Mouse (Mus musculus) E14TG2a.4 (cell line): ENCODE data around the gene Prpf40a.

Experiments used
- CTCF ChIP-seq: conservative IDR thresholded peaks from 2 replicates; pipeline ENCODE4 v1.5.1; 2014; ENCODE audit warnings: low read length
- NANOG ChIP-seq: IDR thresholded peaks from 2 replicates; pipeline ENCODE4 v1.6.1; 2014; ENCODE audit warnings: borderline replicate concordance, low read length, mixed read lengths
- POU5F1 ChIP-seq: IDR thresholded peaks from 2 replicates; pipeline ENCODE4 v1.6.1; 2014; ENCODE audit warnings: low read length, borderline replicate concordance

GRCm38 (mm10) chr2:53101885-53102740 lies 89.0 kb downstream of the Prpf40a start:
- TF ChIP-seq CTCF, result no peak
- no peak for TF ChIP-seq POU5F1
- TF ChIP-seq NANOG, result no peak
